In the genomic region with DNA sequence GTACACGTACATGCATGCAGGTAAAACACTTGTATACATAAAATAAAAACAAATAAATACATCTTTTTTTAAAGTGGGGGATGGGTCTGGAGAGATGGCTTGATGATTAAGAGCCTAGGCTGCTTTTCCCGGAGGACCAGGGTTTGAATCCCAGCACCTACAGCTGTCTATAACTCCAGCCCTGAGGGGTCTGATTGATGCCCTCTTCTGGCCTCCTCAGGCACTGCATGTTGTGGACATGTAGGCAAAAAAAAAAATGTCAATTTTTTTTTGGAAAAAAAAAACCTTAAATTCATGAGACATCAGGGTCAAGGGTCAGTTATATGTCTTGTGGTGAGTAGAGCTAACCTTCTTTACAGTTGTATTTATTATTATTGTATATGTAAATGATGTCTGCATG, we compare ENCODE assay signal across 14 mouse cellular contexts. TPM values are rescaled to one million over a fixed set of nuclear protein-coding genes. Genes with fewer than 3 reads are reported as not detected.
A peak's percentile ranks its signal among the peaks of the same experiment; 100 is the strongest.
DNase-seq lines count a peak whose midpoint lies in the region; ATAC-seq and TF ChIP-seq lines count a peak whose summit lies in the region.
"Had no signal": no experiment of that assay in that cellular context is flagged by ENCODE, and none has a peak within 500 bp of the region (broad histone marks: within the 10 kb centered on the region; RNA-seq: fewer than 3 reads in every experiment).

No protein-coding gene starts in this region.

- H3K36me3 ChIP-seq in heart, postnatal 0 days (replicated peaks; ENCODE audit: control insufficient read depth, insufficient read depth, low read length), result peaks cover 69% of the 10 kb centered on the region
- H3K36me3 ChIP-seq in lung, postnatal 0 days (ENCODE audit: insufficient read depth, low read length), result peaks cover 4% of the 10 kb centered on the region

- H3K27me3 ChIP-seq in heart, postnatal 0 days (ENCODE audit: control insufficient read depth, insufficient read depth, low read length), result no peaks in the 10 kb centered on the region
- H3K27me3 ChIP-seq in lung, postnatal 0 days (replicated peaks; ENCODE audit: insufficient read depth, low read length), result no peaks in the 10 kb centered on the region
- H3K27me3 ChIP-seq: forebrain, embryonic 12.5 days; heart, embryonic 12.5 days; intestine, embryonic 15.5 days; liver, embryonic 15.5 days had no signal

- no peaks in the 10 kb centered on the region for H3K4me1 ChIP-seq in heart, postnatal 0 days (ENCODE audit: control insufficient read depth, insufficient read depth)
- H3K4me1 ChIP-seq in lung, postnatal 0 days (ENCODE audit: insufficient read depth, low read depth, low read length), result no peaks in the 10 kb centered on the region
- H3K4me1 ChIP-seq: heart, embryonic 12.5 days; intestine, embryonic 15.5 days; liver, embryonic 15.5 days had no signal

- ATAC-seq in heart, postnatal 0 days (ENCODE audit: insufficient read depth, low read depth), result no peak
- no peak for ATAC-seq in lung, postnatal 0 days
- ATAC-seq: intestine, embryonic 15.5 days had no signal

- WGBS in heart, postnatal 0 days, result 94% methylated on average over 2 of the region's 2 CpGs
- WGBS in lung, postnatal 0 days, result 91% methylated on average over 2 of the region's 2 CpGs

- H3K27ac ChIP-seq in heart, postnatal 0 days (ENCODE audit: low read depth), result no peak overlapping the region
- H3K27ac ChIP-seq in lung, postnatal 0 days (ENCODE audit: low read length), result no peak overlapping the region
- H3K27ac ChIP-seq: forebrain, embryonic 12.5 days; intestine, embryonic 15.5 days; liver, embryonic 15.5 days had no signal

- DNase-seq in heart, postnatal 0 days (ENCODE audit: low spot score), result no peak
- DNase-seq in heart, adult 11 months, result no peak
- no peak for DNase-seq in lung, postnatal 0 days (ENCODE audit: low spot score)
- no peak for DNase-seq in lung, postnatal 4 days
- peak; percentile 31 for DNase-seq in ES-CJ7 (ENCODE audit: low read depth, low spot score)
- DNase-seq in naive thymus-derived CD4-positive, alpha-beta T cell, adult 2 months (ENCODE audit: low read depth), result peak; percentile 33
- no peak for DNase-seq in gastrocnemius, adult 18-20 months (ENCODE audit: low spot score)
- no peak for DNase-seq in embryo, embryonic 10 days (ENCODE audit: low spot score)

- peak; percentile 19; the same call in 1 of the 2 replicates for TF ChIP-seq CTCF in heart, postnatal 0 days (IDR thresholded peaks at IDR 0.05; ENCODE audit: low read depth)
- peak; percentile 51 for TF ChIP-seq CTCF in lung, postnatal 0 days (IDR thresholded peaks at IDR 0.05)

- no peaks in the 10 kb centered on the region for H3K9me3 ChIP-seq in heart, postnatal 0 days (replicated peaks; ENCODE audit: control insufficient read depth, low read length)
- H3K9me3 ChIP-seq in lung, postnatal 0 days (ENCODE audit: low read length), result no peaks in the 10 kb centered on the region
- H3K9me3 ChIP-seq: forebrain, embryonic 12.5 days; heart, embryonic 12.5 days; intestine, embryonic 15.5 days; liver, embryonic 15.5 days had no signal

- H3K9ac ChIP-seq in heart, postnatal 0 days (replicated peaks; ENCODE audit: low read depth, low read length), result no peak overlapping the region
- H3K9ac ChIP-seq in lung, postnatal 0 days (replicated peaks; ENCODE audit: low read depth), result no peak overlapping the region
- H3K9ac ChIP-seq: forebrain, embryonic 12.5 days; heart, embryonic 12.5 days; intestine, embryonic 15.5 days; liver, embryonic 15.5 days had no signal

- H3K4me3 ChIP-seq in heart, postnatal 0 days (ENCODE audit: low read depth, low read length), result no peak overlapping the region
- H3K4me3 ChIP-seq in lung, postnatal 0 days (ENCODE audit: low read depth, low read length), result no peak overlapping the region
- H3K4me3 ChIP-seq: forebrain, embryonic 12.5 days; heart, embryonic 12.5 days; intestine, embryonic 15.5 days; liver, embryonic 15.5 days had no signal

- no peak overlapping the region for H3K4me2 ChIP-seq in heart, postnatal 0 days (ENCODE audit: low read depth, low read length)
- H3K4me2 ChIP-seq in lung, postnatal 0 days (replicated peaks; ENCODE audit: low read depth, low read length), result no peak overlapping the region
- H3K4me2 ChIP-seq: forebrain, embryonic 12.5 days; heart, embryonic 12.5 days; intestine, embryonic 15.5 days; liver, embryonic 15.5 days had no signal

- no peak for TF ChIP-seq EP300 in heart, postnatal 0 days (IDR thresholded peaks at IDR 0.05; ENCODE audit: low read depth)
- no peak for TF ChIP-seq EP300 in lung, postnatal 0 days (IDR thresholded peaks at IDR 0.05)

RNA-seq across cellular contexts. Expression of gene Akap5, which starts 34.4 kb away (rescaled TPM):
- 0.50 and 3.7 TPM in 2 replicates for total RNA-seq in heart, postnatal 0 days (2014; rRNA removed; ENCODE audit: low replicate concordance)
- 1.1 TPM in 2 replicates for polyA plus RNA-seq in heart, postnatal 0 days (2015; fragmentation: Nextera tagmentation; extraction: Ambion mirVana)
- 84.2 and 108 TPM in 2 replicates for polyA plus RNA-seq in lung, postnatal 0 days (2015; fragmentation: Nextera tagmentation; extraction: Ambion mirVana)
- total RNA-seq in gastrocnemius, adult 18-20 months (2021), result under 1 TPM; 0.28 to 0.30 TPM

RNA-seq across cellular contexts. Expression of gene Mthfd1, which starts 35.2 kb away (rescaled TPM):
- 18.3 and 23.8 TPM in 2 replicates for total RNA-seq in heart, postnatal 0 days (2014; rRNA removed; ENCODE audit: low replicate concordance)
- 20.8 and 23.8 TPM in 2 replicates for polyA plus RNA-seq in heart, postnatal 0 days (2015; fragmentation: Nextera tagmentation; extraction: Ambion mirVana)
- polyA plus RNA-seq in lung, postnatal 0 days (2015; fragmentation: Nextera tagmentation; extraction: Ambion mirVana), result 105 and 111 TPM in 2 replicates
- 10 to 100 TPM; 31.3 to 35.1 TPM for total RNA-seq in gastrocnemius, adult 18-20 months (2021)

RNA-seq across cellular contexts. Expression of gene Tex21, which starts 43.7 kb away (rescaled TPM):
- total RNA-seq in heart, postnatal 0 days (2014; rRNA removed; ENCODE audit: low replicate concordance), result not detected in 2 replicates
- 0.07 and 0.11 TPM in 2 replicates for polyA plus RNA-seq in heart, postnatal 0 days (2015; fragmentation: Nextera tagmentation; extraction: Ambion mirVana)
- polyA plus RNA-seq in lung, postnatal 0 days (2015; fragmentation: Nextera tagmentation; extraction: Ambion mirVana), result not detected in 2 replicates
- not detected for total RNA-seq in gastrocnemius, adult 18-20 months (2021)
- total RNA-seq: layer of hippocampus, postnatal 14 days had no signal
- polyA plus RNA-seq: forebrain, embryonic 12.5 days; intestine, embryonic 15.5 days; stomach, embryonic 16.5 days had no signal

Comparison
In these comparisons a context has a peak if more than half of its experiments do, and no peak if none do; other contexts are left out.
1. DNase-seq: peak in ES-CJ7 (single experiment) and naive thymus-derived CD4-positive, alpha-beta T cell, adult 2 months (single experiment); none in heart, postnatal 0 days (single experiment), heart, adult 11 months (single experiment), lung, postnatal 0 days (single experiment), lung, postnatal 4 days (0 of 2), gastrocnemius, adult 18-20 months (single experiment) and embryo, embryonic 10 days (single experiment).